Mouse (Mus musculus) midbrain, embryonic 16.5 days (tissue): ENCODE results near the gene Kcnk3. TPM values are rescaled to one million over a fixed set of nuclear protein-coding genes. Genes with fewer than 3 reads are reported as not detected.
A peak's percentile ranks its signal among the peaks of the same experiment; 100 is the strongest.

Experiments used
- ATAC-seq: fragments of 200-750 bp; cut with Nextera tagmentation; 2 replicates; pipeline ENCODE4 v1.8.0; 2017; ENCODE audit warnings: moderate TSS enrichment
- H3K27ac ChIP-seq: fragments of 300-500 bp; sonication (generic); 2 replicates; pipeline ENCODE4 v1.5.1; 2014; ENCODE audit warnings: mild to moderate bottlenecking, low read length, mixed read lengths
- H3K27me3 ChIP-seq: fragments of 300-500 bp; sonication (generic); 2 replicates; pipeline ENCODE4 v1.6.1; 2014; ENCODE audit warnings: low read depth, low read length, mixed read lengths; ENCODE audit not compliant: control insufficient read depth, insufficient read depth
- H3K36me3 ChIP-seq: fragments of 300-500 bp; sonication (generic); 2 replicates; pipeline ENCODE4 v1.6.1; 2014; ENCODE audit warnings: mild to moderate bottlenecking, low read length, moderate library complexity, mixed read lengths; ENCODE audit not compliant: control insufficient read depth, insufficient read depth
- H3K4me1 ChIP-seq: fragments of 300-500 bp; sonication (generic); 2 replicates; pipeline ENCODE4 v1.6.1; 2014; ENCODE audit warnings: mild to moderate bottlenecking, low read length, mixed read lengths; ENCODE audit not compliant: control insufficient read depth, insufficient read depth
- H3K4me2 ChIP-seq: fragments of 300-500 bp; sonication (generic); 2 replicates; pipeline ENCODE4 v1.6.1; 2014; ENCODE audit warnings: mild to moderate bottlenecking, low read length, mixed read lengths
- H3K4me3 ChIP-seq: fragments of 300-500 bp; sonication (generic); 2 replicates; pipeline ENCODE4 v1.5.1; 2014; ENCODE audit warnings: low read depth, mild to moderate bottlenecking, low read length, moderate library complexity, mixed read lengths
- H3K9ac ChIP-seq: fragments of 300-500 bp; sonication (generic); 2 replicates; pipeline ENCODE4 v1.6.1; 2014; ENCODE audit warnings: low read depth, low read length, mixed read lengths
- H3K9me3 ChIP-seq: fragments of 300-500 bp; sonication (generic); replicated peaks from 2 replicates; pipeline ENCODE4 v1.6.1; 2014; ENCODE audit warnings: mild to moderate bottlenecking, low read length, mixed read lengths; ENCODE audit not compliant: control insufficient read depth, poor library complexity, severe bottlenecking
- WGBS: fragments of 180-500 bp; shearing (Covaris S2); extraction: QIAGEN DNeasy Blood & Tissue Kit; methylation state at CpG from one replicate; pipeline ENCODE4 v1.1.7; 2014; 5-methylcytosine and 5-hydroxymethylcytosine counted together
- polyA plus RNA-seq: library from polyadenylated mRNA; unstranded; fragments of >200 nt; fragmentation: Nextera tagmentation; extraction: Ambion mirVana; gene quantifications from 2 replicates; pipeline ENCODE4 v1.2.1, GENCODE M21; 2015

Gene Kcnk3
- polyA plus RNA-seq, 1 experiment from 2014 or later = 6.6 TPM

- H3K36me3 ChIP-seq = no peaks in the 10 kb centered on the region
- no peak overlapping the region for H3K9ac ChIP-seq
- no peaks in the 10 kb centered on the region for H3K4me1 ChIP-seq
- H3K9me3 ChIP-seq = no peaks in the 10 kb centered on the region
- ATAC-seq = no peak
- H3K4me2 ChIP-seq = no peak overlapping the region
- WGBS = 65% methylated on average over 8 of the region's 8 CpGs
- no peak overlapping the region for H3K27ac ChIP-seq
- H3K4me3 ChIP-seq = no peak overlapping the region
- no peaks in the 10 kb centered on the region for H3K27me3 ChIP-seq
These were observed 16.8 kb downstream of the Kcnk3 start for GRCm38 (mm10) chr5:30604769-30605188.

- H3K4me2 ChIP-seq = no peak overlapping the region
- H3K4me3 ChIP-seq = no peak overlapping the region
- no peak for ATAC-seq
- no peak overlapping the region for H3K9ac ChIP-seq
- H3K4me1 ChIP-seq = no peaks in the 10 kb centered on the region
- H3K9me3 ChIP-seq = no peaks in the 10 kb centered on the region
- H3K27me3 ChIP-seq = no peaks in the 10 kb centered on the region
- no peak overlapping the region for H3K27ac ChIP-seq
- H3K36me3 ChIP-seq = no peaks in the 10 kb centered on the region
- WGBS = 89% methylated on average over 6 of the region's 6 CpGs
These were observed 17.7 kb downstream of the Kcnk3 start for GRCm38 (mm10) chr5:30605649-30606048.

- peak; percentile 34; the same call in 1 of the 2 replicates for ATAC-seq
- H3K4me1 ChIP-seq = no peaks in the 10 kb centered on the region
- H3K27ac ChIP-seq = no peak overlapping the region
- H3K9me3 ChIP-seq = no peaks in the 10 kb centered on the region
- H3K4me3 ChIP-seq = no peak overlapping the region
- WGBS = 66% methylated on average over 16 of the region's 16 CpGs
- H3K36me3 ChIP-seq = no peaks in the 10 kb centered on the region
- H3K27me3 ChIP-seq = no peaks in the 10 kb centered on the region
- no peak overlapping the region for H3K9ac ChIP-seq
- H3K4me2 ChIP-seq = no peak overlapping the region
These were observed 18.6 kb downstream of the Kcnk3 start for GRCm38 (mm10) chr5:30606424-30607073.

GRCm38 (mm10) chr5:30609094-30609493 is 21.1 kb downstream of the Kcnk3 start:
- ATAC-seq = no peak
- Histone ChIP-seq H3K27me3 (no peaks in the 10 kb centered on the region), H3K9ac (no peak overlapping the region), H3K4me1 (no peaks in the 10 kb centered on the region), H3K27ac (no peak overlapping the region), H3K36me3 (no peaks in the 10 kb centered on the region), H3K9me3 (no peaks in the 10 kb centered on the region), H3K4me3 (no peak overlapping the region), H3K4me2 (no peak overlapping the region)
- WGBS = 90% methylated on average over 7 of the region's 7 CpGs

- Histone ChIP-seq H3K36me3 (no peaks in the 10 kb centered on the region), H3K4me3 (no peak overlapping the region), H3K4me2 (no peak overlapping the region), H3K27me3 (no peaks in the 10 kb centered on the region), H3K4me1 (peaks cover 2% of the 10 kb centered on the region; the same call in 1 of the 2 replicates), H3K9me3 (no peaks in the 10 kb centered on the region), H3K9ac (no peak overlapping the region), H3K27ac (no peak overlapping the region)
- ATAC-seq = no peak
- WGBS = 66% methylated on average over 8 of the region's 8 CpGs
These were observed 22.1 kb downstream of the Kcnk3 start for GRCm38 (mm10) chr5:30609918-30610645.

GRCm38 (mm10) chr5:30611091-30611490 is 23.1 kb downstream of the Kcnk3 start:
- no peak overlapping the region for H3K9ac ChIP-seq
- WGBS = 67% methylated on average over 1 of the region's 1 CpGs
- no peak overlapping the region for H3K4me3 ChIP-seq
- H3K9me3 ChIP-seq = no peaks in the 10 kb centered on the region
- H3K4me2 ChIP-seq = no peak overlapping the region
- H3K36me3 ChIP-seq = no peaks in the 10 kb centered on the region
- no peak for ATAC-seq
- peaks cover 2% of the 10 kb centered on the region; the same call in 1 of the 2 replicates for H3K4me1 ChIP-seq
- H3K27me3 ChIP-seq = no peaks in the 10 kb centered on the region
- H3K27ac ChIP-seq = no peak overlapping the region

GRCm38 (mm10) chr5:30611689-30612088 is 23.7 kb downstream of the Kcnk3 start:
- H3K9ac ChIP-seq = no peak overlapping the region
- H3K4me1 ChIP-seq = peaks cover 2% of the 10 kb centered on the region; the same call in 1 of the 2 replicates
- H3K27ac ChIP-seq = no peak overlapping the region
- H3K4me3 ChIP-seq = no peak overlapping the region
- H3K27me3 ChIP-seq = no peaks in the 10 kb centered on the region
- WGBS = 28% methylated on average over 3 of the region's 3 CpGs
- H3K4me2 ChIP-seq = no peak overlapping the region
- H3K9me3 ChIP-seq = no peaks in the 10 kb centered on the region
- H3K36me3 ChIP-seq = no peaks in the 10 kb centered on the region
- no peak for ATAC-seq

- ATAC-seq = no peak
- 91% methylated on average over 4 of the region's 4 CpGs for WGBS
- Histone ChIP-seq H3K9me3 (no peaks in the 10 kb centered on the region), H3K4me1 (peaks cover 2% of the 10 kb centered on the region; the same call in 1 of the 2 replicates), H3K36me3 (no peaks in the 10 kb centered on the region), H3K9ac (no peak overlapping the region), H3K4me3 (no peak overlapping the region), H3K27ac (no peak overlapping the region), H3K27me3 (no peaks in the 10 kb centered on the region), H3K4me2 (no peak overlapping the region)
These were observed 24.6 kb downstream of the Kcnk3 start for GRCm38 (mm10) chr5:30612575-30612974.

GRCm38 (mm10) chr5:30613242-30613641 is 25.3 kb downstream of the Kcnk3 start:
- H3K27ac ChIP-seq = no peak overlapping the region
- H3K4me2 ChIP-seq = no peak overlapping the region
- no peaks in the 10 kb centered on the region for H3K27me3 ChIP-seq
- no peaks in the 10 kb centered on the region for H3K36me3 ChIP-seq
- peaks cover 2% of the 10 kb centered on the region; the same call in 1 of the 2 replicates for H3K4me1 ChIP-seq
- H3K9me3 ChIP-seq = no peaks in the 10 kb centered on the region
- no peak overlapping the region for H3K9ac ChIP-seq
- H3K4me3 ChIP-seq = no peak overlapping the region
- WGBS = 86% methylated on average over 8 of the region's 8 CpGs
- no peak for ATAC-seq
